Mouse (Mus musculus): ENCODE results near the gene Ryk.

DNA sequence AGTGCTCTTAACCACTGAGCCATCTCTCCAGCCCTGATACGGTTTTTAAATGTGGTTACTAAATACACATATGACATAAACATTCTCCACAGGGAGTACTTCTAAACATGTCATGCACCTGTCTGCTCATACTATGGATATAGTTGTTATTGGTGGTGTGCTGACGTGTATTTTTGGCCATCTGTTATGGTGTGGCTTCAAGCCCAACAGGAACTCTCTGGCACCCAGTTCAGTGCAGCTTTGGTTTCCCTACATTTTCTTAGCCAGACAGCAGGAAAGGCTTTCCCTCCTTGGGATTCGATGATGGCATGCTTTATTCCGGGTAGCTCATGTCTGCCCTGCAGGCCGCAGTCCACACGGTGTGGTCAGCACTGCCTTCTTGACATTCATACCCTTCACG, 33.7 kb downstream of the Ryk start:
- TF ChIP-seq CTCF (conservative IDR thresholded peaks at IDR 0.05; ENCODE audit: low read length) = no peak
- TF ChIP-seq POU5F1 (IDR thresholded peaks at IDR 0.05; ENCODE audit: borderline replicate concordance, low read length) = no peak
- TF ChIP-seq NANOG (IDR thresholded peaks at IDR 0.05; ENCODE audit: borderline replicate concordance, low read length) = no peak
